14 mouse cellular contexts compared by ENCODE assay signal in the genomic region with DNA sequence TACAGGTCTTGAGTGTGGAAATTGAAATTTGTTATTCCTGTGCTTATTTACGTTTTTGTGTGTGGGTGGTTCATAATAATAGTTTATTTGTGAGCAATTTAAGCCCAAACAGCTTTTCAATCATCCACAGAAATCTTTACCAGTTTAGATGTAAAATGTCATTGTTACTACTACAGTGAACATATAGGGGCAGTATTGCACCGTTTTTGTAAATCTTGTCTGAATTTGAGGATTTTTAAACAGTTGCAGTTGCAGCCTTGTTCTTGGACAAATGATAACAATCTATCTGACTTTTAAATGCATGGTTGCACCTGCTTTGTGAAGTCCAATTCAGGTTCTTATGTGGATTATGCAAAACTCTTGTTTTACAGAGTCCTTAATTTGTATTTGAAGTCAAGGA.
DNase-seq lines count a peak whose midpoint lies in the region; ATAC-seq and TF ChIP-seq lines count a peak whose summit lies in the region.
"Had no signal": no experiment of that assay in that cellular context is flagged by ENCODE, and none has a peak within 500 bp of the region (broad histone marks: within the 10 kb centered on the region; RNA-seq: fewer than 3 reads in every experiment).

No protein-coding gene starts in this region.

- no peak for TF ChIP-seq EP300 in heart, adult 2 months (IDR thresholded peaks at IDR 0.05; ENCODE audit: insufficient read depth, low read depth, low read length)
- TF ChIP-seq EP300 in lung, postnatal 0 days (IDR thresholded peaks at IDR 0.05) = no peak

- no peak overlapping the region for H3K4me2 ChIP-seq in lung, postnatal 0 days (replicated peaks; ENCODE audit: low read depth, low read length)
- H3K4me2 ChIP-seq: limb, embryonic 12.5 days; stomach, embryonic 15.5 days had no signal

- peaks cover 19% of the 10 kb centered on the region for H3K36me3 ChIP-seq in heart, adult 2 months (ENCODE audit: control insufficient read depth, insufficient read depth, low read length)
- no peaks in the 10 kb centered on the region for H3K36me3 ChIP-seq in lung, postnatal 0 days (ENCODE audit: insufficient read depth, low read length)
- H3K36me3 ChIP-seq: limb, embryonic 12.5 days; stomach, embryonic 15.5 days had no signal

- TF ChIP-seq CTCF in heart, adult 2 months (IDR thresholded peaks at IDR 0.05) = peak; percentile 54
- TF ChIP-seq CTCF in lung, postnatal 0 days (IDR thresholded peaks at IDR 0.05) = peak; percentile 46; the same call in 1 of the 2 replicates

- H3K4me1 ChIP-seq in heart, adult 2 months (ENCODE audit: control insufficient read depth, insufficient read depth, low read length) = peaks cover 7% of the 10 kb centered on the region; the same call in 1 of the 2 replicates
- no peaks in the 10 kb centered on the region for H3K4me1 ChIP-seq in lung, postnatal 0 days (ENCODE audit: insufficient read depth, low read depth, low read length)
- H3K4me1 ChIP-seq: stomach, embryonic 15.5 days had no signal

- no peak overlapping the region for H3K27ac ChIP-seq in heart, adult 2 months
- H3K27ac ChIP-seq in lung, postnatal 0 days (ENCODE audit: low read length) = no peak overlapping the region
- H3K27ac ChIP-seq: limb, embryonic 12.5 days; stomach, embryonic 15.5 days had no signal

- intact Hi-C loops in heart, adult 2 months (cut with DNase I) = no loop called here

- no peaks in the 10 kb centered on the region for H3K9me3 ChIP-seq in lung, postnatal 0 days (ENCODE audit: low read length)
- H3K9me3 ChIP-seq: G1E; limb, embryonic 12.5 days; stomach, embryonic 15.5 days had no signal

- peaks cover 2% of the 10 kb centered on the region for H3K79me2 ChIP-seq in heart, adult 2 months (replicated peaks; ENCODE audit: control insufficient read depth, insufficient read depth, low read length)

- no peak for TF ChIP-seq POLR2A in heart, adult 2 months (IDR thresholded peaks at IDR 0.05; ENCODE audit: insufficient read depth, low read depth, low read length)

- H3K9ac ChIP-seq in heart, adult 2 months (ENCODE audit: low read depth, low read length) = no peak overlapping the region
- no peak overlapping the region for H3K9ac ChIP-seq in lung, postnatal 0 days (replicated peaks; ENCODE audit: low read depth)
- H3K9ac ChIP-seq: limb, embryonic 12.5 days; stomach, embryonic 15.5 days had no signal

- DNase-seq in heart, adult 2 months = no peak
- no peak for DNase-seq in heart, adult 9 months (ENCODE audit: low spot score in 2 of 2)
- peak; percentile 52 for DNase-seq in lung, postnatal 0 days (ENCODE audit: low spot score)
- DNase-seq in lung, postnatal 10 days = no peak
- peak; percentile 60 for DNase-seq in brain, adult 2 months (ENCODE audit: low read depth, low spot score)
- peak; percentile 71 for DNase-seq in retina, postnatal 1 day
- DNase-seq in right cerebral cortex, postnatal 14 days = no peak
- DNase-seq: adrenal gland, adult 8-10 months; kidney, adult 2 months had no signal

- H3K4me3 ChIP-seq in heart, adult 2 months = no peak overlapping the region
- no peak overlapping the region for H3K4me3 ChIP-seq in lung, postnatal 0 days (ENCODE audit: low read depth, low read length)
- H3K4me3 ChIP-seq: erythroblast, embryonic 14.5 days; limb, embryonic 12.5 days; stomach, embryonic 15.5 days had no signal

- no peaks in the 10 kb centered on the region for H3K27me3 ChIP-seq in heart, adult 2 months (ENCODE audit: control insufficient read depth, insufficient read depth, low read length)
- no peaks in the 10 kb centered on the region for H3K27me3 ChIP-seq in lung, postnatal 0 days (replicated peaks; ENCODE audit: insufficient read depth, low read length)
- H3K27me3 ChIP-seq: limb, embryonic 12.5 days; stomach, embryonic 15.5 days had no signal

- 38% methylated on average over 2 of the region's 2 CpGs for WGBS in heart, adult 2 months
- WGBS in lung, postnatal 0 days = 36% methylated on average over 2 of the region's 2 CpGs

- no peak for ATAC-seq in lung, postnatal 0 days
- no peak for ATAC-seq in cerebellum, adult (ENCODE audit: insufficient number of reproducible peaks, low FRiP score, low TSS enrichment)

Comparison
In these comparisons a context has a peak if more than half of its experiments do, and no peak if none do; other contexts are left out.
1. DNase-seq: peak in lung, postnatal 0 days (single experiment), brain, adult 2 months (single experiment) and retina, postnatal 1 day (single experiment); none in heart, adult 2 months (0 of 2), heart, adult 9 months (0 of 2), lung, postnatal 10 days (single experiment) and right cerebral cortex, postnatal 14 days (single experiment).